In the genomic region with DNA sequence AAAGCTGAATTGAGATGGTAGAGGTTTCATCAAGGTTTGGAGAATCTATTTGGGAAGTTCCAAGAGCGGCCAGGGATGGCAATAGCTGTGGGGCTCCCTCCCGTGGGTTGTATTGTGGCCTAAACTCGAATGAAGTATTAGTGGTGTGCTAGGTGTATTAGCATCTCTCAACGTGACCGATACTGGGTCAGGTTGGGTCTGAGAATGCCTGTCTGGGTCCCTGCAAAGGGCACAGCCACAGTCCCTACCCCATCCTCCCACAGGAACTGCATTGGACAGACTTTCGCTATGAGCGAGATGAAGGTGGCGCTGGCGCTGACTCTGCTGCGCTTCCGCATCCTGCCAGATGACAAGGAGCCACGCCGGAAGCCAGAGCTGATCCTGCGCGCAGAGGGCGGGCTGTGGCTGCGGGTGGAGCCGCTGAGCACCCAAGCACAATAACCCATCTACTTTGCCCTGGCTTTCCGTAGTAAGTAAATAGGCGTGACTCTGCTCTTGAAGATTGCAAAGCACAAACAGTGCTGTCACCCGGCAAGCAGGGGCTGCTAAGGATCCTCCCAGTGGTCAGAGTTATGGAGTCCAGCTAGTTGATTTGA, we compare ENCODE assay signal across 9 mouse cellular contexts. TPM values are rescaled to one million over a fixed set of nuclear protein-coding genes. Genes with fewer than 3 reads are reported as not detected.
DNase-seq lines count a peak whose midpoint lies in the region; ATAC-seq lines count a peak whose summit lies in the region.
"Had no signal": no experiment of that assay in that cellular context is flagged by ENCODE, and none has a peak within 500 bp of the region (broad histone marks: within the 10 kb centered on the region; RNA-seq: fewer than 3 reads in every experiment).

No protein-coding gene starts in this region.

- H3K4me3 ChIP-seq in heart, embryonic 10.5 days: peak overlapping the region; percentile 33
- no peak overlapping the region for H3K4me3 ChIP-seq in embryonic facial prominence, embryonic 12.5 days
- H3K4me3 ChIP-seq: erythroblast, embryonic 14.5 days had no signal

- WGBS in heart, embryonic 10.5 days: 31% methylated on average over 21 of the region's 21 CpGs
- WGBS in embryonic facial prominence, embryonic 12.5 days: 39% methylated on average over 21 of the region's 21 CpGs
- WGBS in large intestine, adult 2 months: 29% methylated on average over 21 of the region's 21 CpGs

- H3K36me3 ChIP-seq in heart, embryonic 10.5 days: no peaks in the 10 kb centered on the region
- no peaks in the 10 kb centered on the region for H3K36me3 ChIP-seq in embryonic facial prominence, embryonic 12.5 days

- H3K4me1 ChIP-seq in heart, embryonic 10.5 days: no peaks in the 10 kb centered on the region
- H3K4me1 ChIP-seq in embryonic facial prominence, embryonic 12.5 days: no peaks in the 10 kb centered on the region

- no peaks in the 10 kb centered on the region for H3K27me3 ChIP-seq in heart, embryonic 10.5 days (ENCODE audit: insufficient read depth, poor library complexity, severe bottlenecking)
- H3K27me3 ChIP-seq in embryonic facial prominence, embryonic 12.5 days: no peaks in the 10 kb centered on the region

- H3K9me3 ChIP-seq in heart, embryonic 10.5 days: no peaks in the 10 kb centered on the region
- H3K9me3 ChIP-seq in embryonic facial prominence, embryonic 12.5 days: no peaks in the 10 kb centered on the region

- intact Hi-C loops in heart, postnatal 36 days (cut with DNase I): no loop called here

- H3K27ac ChIP-seq in heart, embryonic 10.5 days: no peak overlapping the region
- H3K27ac ChIP-seq in embryonic facial prominence, embryonic 12.5 days: no peak overlapping the region

- no peak overlapping the region for H3K9ac ChIP-seq in embryonic facial prominence, embryonic 12.5 days

- ATAC-seq in embryonic facial prominence, embryonic 12.5 days (ENCODE audit: insufficient number of reproducible peaks, insufficient read depth, low FRiP score, low TSS enrichment): no peak

- DNase-seq in heart, embryonic 10.5 days (ENCODE audit: low spot score): no peak
- no peak for DNase-seq in heart, postnatal 36 days
- peak; percentile 54 for DNase-seq in large intestine, adult 2 months (ENCODE audit: low read depth, low spot score)
- peak; percentile 11 for DNase-seq in retina, embryonic 14.5 days (ENCODE audit: low spot score)
- DNase-seq in gastrocnemius, postnatal 4 days (ENCODE audit: low spot score in 2 of 2): no peak
- no peak for DNase-seq in left cerebral cortex, adult 11 months (ENCODE audit: low spot score)
- DNase-seq in adrenal gland, postnatal 10 days: no peak

- peak overlapping the region; percentile 17 for H3K4me2 ChIP-seq in embryonic facial prominence, embryonic 12.5 days (replicated peaks)

RNA-seq across cellular contexts. Expression of a gene that starts 9.3 kb away (rescaled TPM):
- 0.41 and 0.83 TPM in 2 replicates for polyA plus RNA-seq in heart, embryonic 10.5 days (2016; fragmentation: Nextera tagmentation; extraction: Ambion mirVana)
- not detected for total RNA-seq in heart, postnatal 36 days (2021)
- polyA plus RNA-seq in embryonic facial prominence, embryonic 12.5 days (2016; fragmentation: Nextera tagmentation; extraction: Ambion mirVana): 0.15 and 0.24 TPM in 2 replicates
- 0.31 and 0.45 TPM in 2 replicates for polyA plus RNA-seq in large intestine, adult 2 months (2012; rRNA removed)
- total RNA-seq in gastrocnemius, postnatal 4 days (2021): not detected
- total RNA-seq in adrenal gland, postnatal 10 days (2021): 10 to 100 TPM in 1 of 2 experiments, 1 to 10 TPM in 1; 8.3 to 16.2 TPM
- polyA plus RNA-seq: erythroblast, embryonic 14.5 days had no signal

RNA-seq across cellular contexts. Expression of a gene that starts 17.4 kb away (rescaled TPM):
- polyA plus RNA-seq in heart, embryonic 10.5 days (2016; fragmentation: Nextera tagmentation; extraction: Ambion mirVana): not detected in 2 replicates
- not detected for total RNA-seq in heart, postnatal 36 days (2021)
- not detected in 2 replicates for polyA plus RNA-seq in embryonic facial prominence, embryonic 12.5 days (2016; fragmentation: Nextera tagmentation; extraction: Ambion mirVana)
- polyA plus RNA-seq in large intestine, adult 2 months (2012; rRNA removed): 138 and 188 TPM in 2 replicates
- not detected for total RNA-seq in gastrocnemius, postnatal 4 days (2021)
- total RNA-seq in adrenal gland, postnatal 10 days (2021): not detected
- polyA plus RNA-seq: erythroblast, embryonic 14.5 days had no signal

RNA-seq across cellular contexts. Expression of a gene that starts 55.0 kb away (rescaled TPM):
- polyA plus RNA-seq in heart, embryonic 10.5 days (2016; fragmentation: Nextera tagmentation; extraction: Ambion mirVana): not detected in 2 replicates
- not detected for total RNA-seq in heart, postnatal 36 days (2021)
- polyA plus RNA-seq in embryonic facial prominence, embryonic 12.5 days (2016; fragmentation: Nextera tagmentation; extraction: Ambion mirVana): not detected in 2 replicates
- polyA plus RNA-seq in large intestine, adult 2 months (2012; rRNA removed): 0.05 TPM in 1 of 2 replicates, not detected in the other
- not detected for total RNA-seq in gastrocnemius, postnatal 4 days (2021)
- total RNA-seq in adrenal gland, postnatal 10 days (2021): not detected
- polyA plus RNA-seq: erythroblast, embryonic 14.5 days had no signal

Comparison
In these comparisons a context has a peak if more than half of its experiments do, and no peak if none do; other contexts are left out.
1. DNase-seq: peak in large intestine, adult 2 months (single experiment) and retina, embryonic 14.5 days (single experiment); none in heart, embryonic 10.5 days (single experiment), heart, postnatal 36 days (0 of 2), gastrocnemius, postnatal 4 days (0 of 2), left cerebral cortex, adult 11 months (single experiment) and adrenal gland, postnatal 10 days (single experiment).
2. RNA of a gene that starts 9.3 kb away (total RNA-seq): 8.3 to 16.2 TPM in adrenal gland, postnatal 10 days; not detected in gastrocnemius, postnatal 4 days and not detected in heart, postnatal 36 days; every median in the first group is over 4 times any median in the second.